Mouse (Mus musculus): ENCODE results near the gene Pcsk5. TPM values are rescaled to one million over a fixed set of nuclear protein-coding genes. Genes with fewer than 3 reads are reported as not detected.
A peak's percentile ranks its signal among the peaks of the same experiment; 100 is the strongest.

Gene Pcsk5
- polyA plus RNA-seq, 1 experiment from 2014 or later: 24.0 TPM

- no peaks in the 10 kb centered on the region for H3K36me3 ChIP-seq (ENCODE audit: control insufficient read depth, insufficient read depth, low read length)
- H3K9ac ChIP-seq (ENCODE audit: low read length): no peak overlapping the region
- no peaks in the 10 kb centered on the region for H3K4me1 ChIP-seq (replicated peaks; ENCODE audit: control insufficient read depth, insufficient read depth, low read length)
- no peaks in the 10 kb centered on the region for H3K9me3 ChIP-seq (ENCODE audit: control insufficient read depth, low read length)
- H3K27ac ChIP-seq (ENCODE audit: low read length): no peak overlapping the region
- ATAC-seq (ENCODE audit: low read depth): no peak
- H3K4me3 ChIP-seq (ENCODE audit: low read length): no peak overlapping the region
- no peak overlapping the region for H3K4me2 ChIP-seq (ENCODE audit: low read depth, low read length)
- no peaks in the 10 kb centered on the region for H3K27me3 ChIP-seq (ENCODE audit: control insufficient read depth, insufficient read depth, low read depth, low read length)
Measured at GRCm38 (mm10) chr19:17553396-17554100, 283.9 kb downstream of the Pcsk5 start.

- no peak overlapping the region for H3K9ac ChIP-seq (ENCODE audit: low read length)
- H3K27me3 ChIP-seq (ENCODE audit: control insufficient read depth, insufficient read depth, low read depth, low read length): no peaks in the 10 kb centered on the region
- 63% methylated on average over 4 of the region's 4 CpGs for WGBS
- no peak for ATAC-seq (ENCODE audit: low read depth)
- no peak overlapping the region for H3K4me2 ChIP-seq (ENCODE audit: low read depth, low read length)
- H3K27ac ChIP-seq (ENCODE audit: low read length): no peak overlapping the region
- H3K36me3 ChIP-seq (ENCODE audit: control insufficient read depth, insufficient read depth, low read length): no peaks in the 10 kb centered on the region
- no peak overlapping the region for H3K4me3 ChIP-seq (ENCODE audit: low read length)
- H3K9me3 ChIP-seq (ENCODE audit: control insufficient read depth, low read length): no peaks in the 10 kb centered on the region
- no peaks in the 10 kb centered on the region for H3K4me1 ChIP-seq (replicated peaks; ENCODE audit: control insufficient read depth, insufficient read depth, low read length)
Measured at GRCm38 (mm10) chr19:17528746-17529532, 308.5 kb downstream of the Pcsk5 start.

DNA sequence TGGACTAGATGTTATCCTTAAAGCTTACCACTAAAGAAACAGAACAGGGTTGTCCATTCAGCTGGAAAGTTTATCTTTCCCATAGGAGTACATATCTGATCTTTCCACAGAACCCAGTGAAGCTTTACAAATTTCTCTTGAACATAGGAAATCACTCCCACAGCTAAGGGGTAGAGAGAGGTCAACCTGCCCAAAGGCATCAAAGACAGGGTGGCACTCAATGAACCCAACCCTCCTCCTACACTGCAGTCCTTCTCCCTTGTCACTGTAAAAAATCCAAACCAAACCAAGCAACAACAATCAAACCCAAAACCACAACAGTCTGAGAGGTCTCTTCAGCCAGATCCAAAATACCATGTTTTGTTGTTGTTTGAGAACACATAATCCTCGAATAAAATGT, 311.9 kb downstream of the Pcsk5 start:
- H3K27me3 ChIP-seq (ENCODE audit: control insufficient read depth, insufficient read depth, low read depth, low read length): no peaks in the 10 kb centered on the region
- ATAC-seq (ENCODE audit: low read depth): no peak
- no peak overlapping the region for H3K4me3 ChIP-seq (ENCODE audit: low read length)
- H3K4me1 ChIP-seq (replicated peaks; ENCODE audit: control insufficient read depth, insufficient read depth, low read length): no peaks in the 10 kb centered on the region
- H3K9me3 ChIP-seq (ENCODE audit: control insufficient read depth, low read length): no peaks in the 10 kb centered on the region
- WGBS: 64% methylated on average over 1 of the region's 1 CpGs
- H3K27ac ChIP-seq (ENCODE audit: low read length): no peak overlapping the region
- H3K36me3 ChIP-seq (ENCODE audit: control insufficient read depth, insufficient read depth, low read length): no peaks in the 10 kb centered on the region
- no peak overlapping the region for H3K4me2 ChIP-seq (ENCODE audit: low read depth, low read length)
- H3K9ac ChIP-seq (ENCODE audit: low read length): no peak overlapping the region

- no peak for ATAC-seq (ENCODE audit: low read depth)
- no peak overlapping the region for H3K4me3 ChIP-seq (ENCODE audit: low read length)
- no peak overlapping the region for H3K9ac ChIP-seq (ENCODE audit: low read length)
- 63% methylated on average over 3 of the region's 3 CpGs for WGBS
- no peaks in the 10 kb centered on the region for H3K4me1 ChIP-seq (replicated peaks; ENCODE audit: control insufficient read depth, insufficient read depth, low read length)
- no peak overlapping the region for H3K27ac ChIP-seq (ENCODE audit: low read length)
- H3K4me2 ChIP-seq (ENCODE audit: low read depth, low read length): no peak overlapping the region
- no peaks in the 10 kb centered on the region for H3K27me3 ChIP-seq (ENCODE audit: control insufficient read depth, insufficient read depth, low read depth, low read length)
- H3K9me3 ChIP-seq (ENCODE audit: control insufficient read depth, low read length): no peaks in the 10 kb centered on the region
- H3K36me3 ChIP-seq (ENCODE audit: control insufficient read depth, insufficient read depth, low read length): no peaks in the 10 kb centered on the region
Measured at GRCm38 (mm10) chr19:17514456-17514855, 323.0 kb downstream of the Pcsk5 start.

DNA sequence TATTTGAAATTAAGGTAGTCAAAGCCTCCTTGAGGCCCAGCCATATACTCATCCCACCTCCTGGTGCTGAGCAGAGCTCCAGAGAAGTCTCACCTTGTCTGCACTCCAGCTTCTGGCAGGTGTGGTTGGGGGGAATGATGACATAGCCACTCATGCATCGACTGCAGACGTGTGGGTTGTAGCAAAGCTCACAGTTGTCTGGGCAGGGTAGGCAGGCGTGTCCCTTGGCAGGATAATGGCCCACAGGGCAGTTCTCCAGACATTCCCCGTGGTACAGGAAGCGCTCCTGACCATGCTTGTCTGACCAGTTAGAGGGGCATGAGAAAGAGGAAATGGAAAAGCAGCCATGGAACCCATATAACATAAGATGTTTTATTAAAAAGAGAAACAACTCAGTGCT, 326.1 kb downstream of the Pcsk5 start:
- no peaks in the 10 kb centered on the region for H3K9me3 ChIP-seq (ENCODE audit: control insufficient read depth, low read length)
- no peaks in the 10 kb centered on the region for H3K36me3 ChIP-seq (ENCODE audit: control insufficient read depth, insufficient read depth, low read length)
- no peak overlapping the region for H3K9ac ChIP-seq (ENCODE audit: low read length)
- no peak overlapping the region for H3K27ac ChIP-seq (ENCODE audit: low read length)
- H3K27me3 ChIP-seq (ENCODE audit: control insufficient read depth, insufficient read depth, low read depth, low read length): no peaks in the 10 kb centered on the region
- no peaks in the 10 kb centered on the region for H3K4me1 ChIP-seq (replicated peaks; ENCODE audit: control insufficient read depth, insufficient read depth, low read length)
- H3K4me2 ChIP-seq (ENCODE audit: low read depth, low read length): no peak overlapping the region
- no peak overlapping the region for H3K4me3 ChIP-seq (ENCODE audit: low read length)
- WGBS: 63% methylated on average over 5 of the region's 5 CpGs
- ATAC-seq (ENCODE audit: low read depth): no peak

- no peak overlapping the region for H3K4me3 ChIP-seq (ENCODE audit: low read length)
- WGBS: 82% methylated on average over 6 of the region's 6 CpGs
- ATAC-seq (ENCODE audit: low read depth): no peak
- H3K27me3 ChIP-seq (ENCODE audit: control insufficient read depth, insufficient read depth, low read depth, low read length): no peaks in the 10 kb centered on the region
- H3K9ac ChIP-seq (ENCODE audit: low read length): no peak overlapping the region
- H3K36me3 ChIP-seq (ENCODE audit: control insufficient read depth, insufficient read depth, low read length): no peaks in the 10 kb centered on the region
- H3K27ac ChIP-seq (ENCODE audit: low read length): no peak overlapping the region
- H3K4me2 ChIP-seq (ENCODE audit: low read depth, low read length): no peak overlapping the region
- H3K9me3 ChIP-seq (ENCODE audit: control insufficient read depth, low read length): no peaks in the 10 kb centered on the region
- no peaks in the 10 kb centered on the region for H3K4me1 ChIP-seq (replicated peaks; ENCODE audit: control insufficient read depth, insufficient read depth, low read length)
Measured at GRCm38 (mm10) chr19:17504212-17504611, 333.2 kb downstream of the Pcsk5 start.

DNA sequence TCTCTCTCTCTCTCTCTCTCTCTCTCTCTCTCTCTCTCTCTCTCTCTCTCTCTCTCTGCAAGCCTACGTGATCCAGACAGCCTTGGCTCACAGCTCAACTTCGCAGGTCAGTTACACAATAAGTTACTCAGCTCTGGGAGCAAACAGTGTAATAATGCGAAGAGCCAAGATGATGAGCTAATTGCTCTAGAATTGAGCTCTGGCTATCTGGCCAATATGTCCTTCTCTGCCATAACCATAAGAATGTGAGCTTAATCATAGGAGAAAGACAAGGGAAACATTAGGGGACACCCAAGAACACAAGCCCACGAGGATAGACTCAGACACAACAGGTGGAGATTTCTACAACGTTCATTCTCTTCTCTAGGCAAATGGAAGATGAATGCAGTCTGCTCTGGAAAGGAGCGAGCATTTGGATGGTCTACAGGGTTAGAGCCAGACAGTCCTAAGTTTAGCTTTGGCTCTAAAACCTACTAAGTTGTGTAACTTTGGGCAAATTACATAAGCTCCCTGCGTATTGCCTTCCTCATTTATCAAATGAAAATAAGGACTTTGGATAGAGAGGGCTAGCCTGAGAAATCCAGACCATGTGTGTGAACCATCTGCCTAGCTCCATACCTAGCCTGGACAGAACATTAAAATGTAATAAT, 338.7 kb downstream of the Pcsk5 start:
- no peaks in the 10 kb centered on the region for H3K9me3 ChIP-seq (ENCODE audit: control insufficient read depth, low read length)
- no peaks in the 10 kb centered on the region for H3K36me3 ChIP-seq (ENCODE audit: control insufficient read depth, insufficient read depth, low read length)
- no peak overlapping the region for H3K4me3 ChIP-seq (ENCODE audit: low read length)
- no peaks in the 10 kb centered on the region for H3K27me3 ChIP-seq (ENCODE audit: control insufficient read depth, insufficient read depth, low read depth, low read length)
- 69% methylated on average over 7 of the region's 7 CpGs for WGBS
- ATAC-seq (ENCODE audit: low read depth): peak; percentile 76
- H3K4me1 ChIP-seq (replicated peaks; ENCODE audit: control insufficient read depth, insufficient read depth, low read length): no peaks in the 10 kb centered on the region
- H3K4me2 ChIP-seq (ENCODE audit: low read depth, low read length): no peak overlapping the region
- no peak overlapping the region for H3K9ac ChIP-seq (ENCODE audit: low read length)
- no peak overlapping the region for H3K27ac ChIP-seq (ENCODE audit: low read length)

- Histone ChIP-seq H3K4me3 (ENCODE audit: low read length) (no peak overlapping the region), H3K27me3 (ENCODE audit: control insufficient read depth, insufficient read depth, low read depth, low read length) (no peaks in the 10 kb centered on the region), H3K9ac (ENCODE audit: low read length) (no peak overlapping the region), H3K27ac (ENCODE audit: low read length) (no peak overlapping the region), H3K9me3 (ENCODE audit: control insufficient read depth, low read length) (no peaks in the 10 kb centered on the region), H3K36me3 (ENCODE audit: control insufficient read depth, insufficient read depth, low read length) (no peaks in the 10 kb centered on the region), H3K4me2 (ENCODE audit: low read depth, low read length) (no peak overlapping the region), H3K4me1 (replicated peaks; ENCODE audit: control insufficient read depth, insufficient read depth, low read length) (no peaks in the 10 kb centered on the region; the same call in 1 of the 2 replicates)
- 96% methylated on average over 1 of the region's 1 CpGs for WGBS
- no peak for ATAC-seq (ENCODE audit: low read depth)
Measured at GRCm38 (mm10) chr19:17496131-17496530, 341.3 kb downstream of the Pcsk5 start.

DNA sequence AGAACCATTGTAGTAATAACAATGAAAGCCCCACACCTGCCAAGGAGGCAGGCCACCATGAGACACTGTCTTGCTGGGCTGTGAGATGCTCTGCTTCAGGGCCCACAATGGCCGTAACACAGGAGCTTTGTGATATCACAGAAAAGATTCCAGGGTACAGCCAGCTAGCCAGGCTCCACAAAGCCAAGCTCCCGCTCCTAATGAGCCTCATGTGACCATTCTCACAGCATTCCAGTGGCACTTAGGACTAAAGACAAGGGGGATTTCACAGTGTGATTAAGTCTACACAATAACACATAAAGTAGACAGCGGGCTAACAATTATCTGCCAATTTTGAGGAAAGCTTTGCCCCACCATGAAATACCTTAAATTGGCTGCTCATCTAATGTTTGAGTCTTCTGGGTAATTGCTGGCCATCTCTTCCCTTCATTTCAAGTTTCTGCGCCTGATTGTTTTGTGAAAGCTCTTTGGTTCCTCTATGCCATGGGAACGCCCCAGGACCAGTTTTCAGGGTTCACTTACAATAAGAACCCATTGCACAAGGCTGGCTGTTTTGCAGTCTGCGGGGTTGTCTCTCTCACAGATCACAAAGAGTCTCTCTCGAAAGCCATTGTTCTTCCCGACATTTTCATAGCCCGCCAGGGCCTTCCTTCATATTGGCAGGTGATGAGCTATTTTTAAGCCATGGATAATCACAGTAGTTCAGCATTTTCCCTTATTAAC, 345.4 kb downstream of the Pcsk5 start:
- H3K27ac ChIP-seq (ENCODE audit: low read length): no peak overlapping the region
- peaks cover 6% of the 10 kb centered on the region; the same call in 1 of the 2 replicates for H3K4me1 ChIP-seq (replicated peaks; ENCODE audit: control insufficient read depth, insufficient read depth, low read length)
- WGBS: 89% methylated on average over 9 of the region's 9 CpGs
- H3K9me3 ChIP-seq (ENCODE audit: control insufficient read depth, low read length): no peaks in the 10 kb centered on the region
- no peaks in the 10 kb centered on the region for H3K27me3 ChIP-seq (ENCODE audit: control insufficient read depth, insufficient read depth, low read depth, low read length)
- H3K4me3 ChIP-seq (ENCODE audit: low read length): no peak overlapping the region
- H3K36me3 ChIP-seq (ENCODE audit: control insufficient read depth, insufficient read depth, low read length): no peaks in the 10 kb centered on the region
- H3K9ac ChIP-seq (ENCODE audit: low read length): no peak overlapping the region
- no peak for ATAC-seq (ENCODE audit: low read depth)
- no peak overlapping the region for H3K4me2 ChIP-seq (ENCODE audit: low read depth, low read length)
